Mouse (Mus musculus): ENCODE measurements at regions not wholly inside any gene's neighbourhood (a gene's known extent, or its start where the extent isn't known, plus 50 kb on each side); places are given as distances from the start of the nearest gene placed in this dataset.

DNA sequence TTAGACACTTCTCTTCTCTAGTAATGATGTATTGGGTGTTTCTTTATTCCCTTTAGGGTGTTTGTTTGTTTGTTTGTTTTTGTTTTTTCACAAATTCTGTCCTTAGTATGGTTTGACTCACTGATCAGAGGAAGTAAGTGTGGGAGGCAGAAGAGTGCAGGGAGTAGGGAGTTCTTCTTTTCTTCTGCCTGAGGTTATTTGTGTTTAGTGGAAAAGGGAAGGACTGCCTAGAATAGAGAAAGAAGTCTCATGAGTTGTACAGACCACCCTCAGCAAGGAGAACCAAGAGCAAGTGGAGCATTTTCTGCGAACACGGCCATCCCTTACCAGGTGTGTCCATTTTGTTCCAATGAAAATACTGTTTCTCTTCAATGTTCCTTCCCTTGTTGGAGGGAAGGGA, 253.9 kb downstream of the Ptprc start:
- no peak for TF ChIP-seq CTCF (IDR thresholded peaks at IDR 0.05; ENCODE audit: borderline replicate concordance, control insufficient read depth, extremely low read depth, insufficient read depth, low read length, poor library complexity)
- no peak for TF ChIP-seq POLR2A (IDR thresholded peaks at IDR 0.05; ENCODE audit: control insufficient read depth, extremely low read depth, insufficient read depth, low read length, poor library complexity)

Data from thymus, adult 2 months (tissue).